Mouse (Mus musculus) G1E (cell line): ENCODE data around the gene Ccr8.

Source experiments
- CTCF ChIP-seq: IDR thresholded peaks from 2 replicates; pipeline ENCODE4 v1.5.1; 2012; ENCODE audit warnings: low read depth, low read length, inconsistent platforms, mixed read lengths
- TAL1 ChIP-seq: conservative IDR thresholded peaks from 2 replicates; pipeline ENCODE4 v1.6.1; 2012; ENCODE audit warnings: low read depth, low read length, inconsistent platforms, mixed read lengths

DNA sequence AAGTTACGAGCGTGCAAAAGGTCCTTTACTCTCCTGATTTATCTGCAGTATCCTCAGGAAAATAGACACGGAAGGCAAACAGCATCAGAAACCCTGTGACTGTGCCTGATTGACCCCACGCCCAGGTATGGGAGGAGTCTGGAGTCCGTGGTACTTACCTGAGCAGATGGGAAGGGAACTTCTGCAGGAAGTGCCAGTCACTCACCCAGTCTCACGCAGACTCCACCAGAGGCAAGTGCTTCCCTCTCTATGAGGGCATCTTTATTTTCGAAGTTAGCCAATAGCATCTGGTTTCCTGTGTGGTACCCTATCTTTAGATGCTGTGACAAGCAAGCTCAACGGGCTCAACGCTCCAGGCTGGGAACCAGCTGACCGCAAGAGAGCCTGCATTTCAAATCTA is 23.9 kb upstream of the Ccr8 start:
- no peak for TF ChIP-seq CTCF
- no peak for TF ChIP-seq TAL1
